Mouse (Mus musculus): ENCODE results near the gene Maz.

Gene Maz

GRCm38 (mm10) chr7:127026984-127027726 lies at the start of gene Maz:
Maz (minus strand) TSS chr7:127027037.
- DNase-seq (ENCODE audit: low read depth, low spot score), result peak; percentile 100
- H3K36me3 ChIP-seq (ENCODE audit: control insufficient read depth, insufficient read depth, low read length, poor library complexity, severe bottlenecking), result peaks cover 8% of the 10 kb centered on the region
- no peaks in the 10 kb centered on the region for H3K27me3 ChIP-seq (ENCODE audit: control insufficient read depth, insufficient read depth, low read length, poor library complexity, severe bottlenecking)

DNA sequence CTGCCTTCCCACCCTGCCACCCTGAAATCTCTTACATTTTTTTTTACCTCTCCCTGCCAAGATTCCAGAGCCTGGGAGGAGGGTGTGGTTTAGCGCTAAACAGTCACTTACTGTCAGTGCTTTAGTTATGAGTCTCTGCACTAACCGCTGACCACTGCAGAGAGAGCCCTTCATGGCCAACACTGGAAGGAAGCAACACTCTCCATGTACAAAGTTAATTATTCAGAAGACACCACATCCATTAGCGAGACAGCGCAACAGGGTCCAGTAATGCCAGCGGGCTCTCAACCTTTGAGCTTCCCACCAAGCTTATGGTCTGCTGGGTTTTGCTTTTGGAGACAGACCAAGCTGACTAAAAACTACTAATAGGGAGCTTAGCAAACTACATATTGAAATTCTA lies 49.4 kb upstream of the Maz start:
- no peak for DNase-seq (ENCODE audit: low read depth, low spot score)
- H3K36me3 ChIP-seq (ENCODE audit: control insufficient read depth, insufficient read depth, low read length, poor library complexity, severe bottlenecking), result no peaks in the 10 kb centered on the region
- no peaks in the 10 kb centered on the region for H3K27me3 ChIP-seq (ENCODE audit: control insufficient read depth, insufficient read depth, low read length, poor library complexity, severe bottlenecking)

DNA sequence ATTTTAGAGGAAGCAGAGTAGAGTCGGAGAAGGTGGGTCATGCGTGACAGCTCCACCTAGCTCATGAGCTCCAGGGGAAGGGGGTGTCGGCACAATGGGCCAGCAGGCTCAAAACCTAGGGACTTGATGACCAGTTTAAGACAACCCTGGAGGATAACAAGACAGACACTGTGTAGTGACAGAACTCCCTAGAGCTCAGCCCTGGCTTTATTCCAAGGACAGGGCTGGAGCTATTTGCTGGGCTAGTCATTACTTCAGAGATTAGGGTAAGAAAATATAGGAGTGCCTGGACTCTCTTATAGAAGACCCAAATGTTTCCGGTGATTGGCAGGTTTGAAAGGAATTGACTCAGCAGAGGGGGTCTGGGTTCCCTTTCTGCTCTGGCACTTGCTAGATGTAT lies 46.4 kb upstream of the Maz start:
- H3K36me3 ChIP-seq (ENCODE audit: control insufficient read depth, insufficient read depth, low read length, poor library complexity, severe bottlenecking), result no peaks in the 10 kb centered on the region
- no peak for DNase-seq (ENCODE audit: low read depth, low spot score)
- no peaks in the 10 kb centered on the region for H3K27me3 ChIP-seq (ENCODE audit: control insufficient read depth, insufficient read depth, low read length, poor library complexity, severe bottlenecking)

DNA sequence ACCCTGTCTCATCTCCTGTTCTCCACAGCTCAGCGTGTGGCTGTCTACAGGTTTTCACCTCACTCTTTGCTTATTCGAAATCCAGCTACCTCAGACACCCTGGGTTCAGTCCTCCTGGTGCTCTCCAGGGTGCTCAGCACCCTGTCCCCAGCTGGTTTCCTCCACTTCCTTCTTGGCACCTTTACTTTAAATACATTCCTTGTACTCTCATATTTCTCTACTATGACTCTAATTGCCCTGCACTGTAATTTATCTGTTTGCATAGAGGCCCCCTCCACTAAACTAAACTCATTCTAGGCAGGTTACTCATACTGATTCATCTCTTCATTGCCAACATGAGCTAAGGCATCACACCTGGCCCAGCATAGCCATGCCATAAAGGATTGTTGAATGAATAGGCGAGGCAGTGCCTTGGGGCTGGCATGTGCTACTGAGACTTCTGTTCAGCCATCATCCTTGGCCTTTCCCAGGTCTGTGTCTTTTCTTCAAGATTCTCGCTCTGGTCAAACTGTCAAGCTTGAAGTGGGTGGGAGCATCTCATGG lies 44.1 kb upstream of the Maz start:
- H3K27me3 ChIP-seq (ENCODE audit: control insufficient read depth, insufficient read depth, low read length, poor library complexity, severe bottlenecking), result no peaks in the 10 kb centered on the region
- no peak for DNase-seq (ENCODE audit: low read depth, low spot score)
- H3K36me3 ChIP-seq (ENCODE audit: control insufficient read depth, insufficient read depth, low read length, poor library complexity, severe bottlenecking), result no peaks in the 10 kb centered on the region

DNA sequence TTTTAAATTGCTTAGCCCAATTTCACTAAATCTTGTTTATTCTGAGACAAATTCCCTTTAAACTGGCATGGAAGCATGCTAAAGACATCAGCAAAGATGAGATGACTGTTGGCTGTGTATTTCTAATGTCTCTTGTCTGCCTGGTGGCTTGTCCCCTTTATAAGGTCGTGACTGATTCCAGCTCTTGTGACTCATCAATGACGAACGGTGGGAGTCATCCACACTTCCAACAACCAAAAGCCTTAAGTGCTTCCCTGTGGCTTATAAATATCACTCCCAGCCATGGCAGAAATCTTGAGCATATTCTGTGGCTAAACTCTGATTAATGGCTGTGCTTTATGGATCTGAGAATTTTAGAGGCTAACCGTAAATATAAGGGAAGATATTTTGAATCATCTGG lies 39.5 kb upstream of the Maz start:
- DNase-seq (ENCODE audit: low read depth, low spot score), result no peak
- no peaks in the 10 kb centered on the region for H3K27me3 ChIP-seq (ENCODE audit: control insufficient read depth, insufficient read depth, low read length, poor library complexity, severe bottlenecking)
- no peaks in the 10 kb centered on the region for H3K36me3 ChIP-seq (ENCODE audit: control insufficient read depth, insufficient read depth, low read length, poor library complexity, severe bottlenecking)

GRCm38 (mm10) chr7:127065538-127065937 lies 38.7 kb upstream of the Maz start:
- H3K27me3 ChIP-seq (ENCODE audit: control insufficient read depth, insufficient read depth, low read length, poor library complexity, severe bottlenecking), result no peaks in the 10 kb centered on the region
- H3K36me3 ChIP-seq (ENCODE audit: control insufficient read depth, insufficient read depth, low read length, poor library complexity, severe bottlenecking), result no peaks in the 10 kb centered on the region

DNA sequence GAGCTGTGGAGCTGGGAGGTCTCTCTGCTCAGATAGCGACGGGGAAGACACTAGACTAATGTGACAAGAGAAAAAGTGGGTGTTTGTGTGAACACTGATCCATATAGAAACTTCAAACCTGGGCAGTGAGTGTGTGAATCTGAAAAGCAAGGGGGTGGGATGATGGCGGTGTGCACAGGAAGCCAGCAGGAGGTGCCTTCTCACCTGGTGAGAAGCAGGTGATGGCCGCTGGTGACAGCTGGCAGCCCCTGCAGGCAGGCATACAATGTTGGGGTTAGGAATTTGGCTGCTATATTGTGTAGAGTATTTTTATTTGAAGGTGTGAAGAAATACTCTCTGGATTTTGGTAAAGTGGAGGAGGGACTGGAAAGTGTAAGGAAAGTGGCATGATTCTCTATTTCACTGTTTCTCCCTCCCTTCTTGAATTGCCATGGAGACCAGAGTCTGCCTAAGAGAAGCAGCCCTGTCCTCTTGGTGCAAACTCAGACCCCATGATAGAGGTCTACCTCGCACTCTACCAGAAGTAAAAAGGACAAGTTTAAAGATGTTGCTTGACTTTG lies 28.3 kb upstream of the Maz start:
- DNase-seq (ENCODE audit: low read depth, low spot score), result no peak

More at GRCm38 (mm10) chr7:127065538-127065937, 38.7 kb upstream of the Maz start:
- peak; percentile 39 for DNase-seq (ENCODE audit: low read depth, low spot score)

GRCm38 (mm10) chr7:127041851-127042672 lies 15.2 kb upstream of the Maz start, which contains the start of gene Kif22:
Kif22 (minus strand) TSS chr7:127042471.
- DNase-seq (ENCODE audit: low read depth, low spot score), result peak; percentile 88
- Histone ChIP-seq H3K27me3 (ENCODE audit: control insufficient read depth, insufficient read depth, low read length, poor library complexity, severe bottlenecking) (no peaks in the 10 kb centered on the region), H3K36me3 (ENCODE audit: control insufficient read depth, insufficient read depth, low read length, poor library complexity, severe bottlenecking) (no peaks in the 10 kb centered on the region)

More for the DNA sequence above, 28.3 kb upstream of the Maz start:
- Histone ChIP-seq H3K27me3 (ENCODE audit: control insufficient read depth, insufficient read depth, low read length, poor library complexity, severe bottlenecking) (no peaks in the 10 kb centered on the region), H3K36me3 (ENCODE audit: control insufficient read depth, insufficient read depth, low read length, poor library complexity, severe bottlenecking) (no peaks in the 10 kb centered on the region)

GRCm38 (mm10) chr7:127031244-127031643 lies 4.4 kb upstream of the Maz start:
- no peak for DNase-seq (ENCODE audit: low read depth, low spot score)
- no peaks in the 10 kb centered on the region for H3K27me3 ChIP-seq (ENCODE audit: control insufficient read depth, insufficient read depth, low read length, poor library complexity, severe bottlenecking)

GRCm38 (mm10) chr7:127030172-127030571 lies 3.3 kb upstream of the Maz start:
- no peaks in the 10 kb centered on the region for H3K27me3 ChIP-seq (ENCODE audit: control insufficient read depth, insufficient read depth, low read length, poor library complexity, severe bottlenecking)
- H3K36me3 ChIP-seq (ENCODE audit: control insufficient read depth, insufficient read depth, low read length, poor library complexity, severe bottlenecking), result no peaks in the 10 kb centered on the region
- no peak for DNase-seq (ENCODE audit: low read depth, low spot score)

More at GRCm38 (mm10) chr7:127031244-127031643, 4.4 kb upstream of the Maz start:
- no peaks in the 10 kb centered on the region for H3K36me3 ChIP-seq (ENCODE audit: control insufficient read depth, insufficient read depth, low read length, poor library complexity, severe bottlenecking)

DNA sequence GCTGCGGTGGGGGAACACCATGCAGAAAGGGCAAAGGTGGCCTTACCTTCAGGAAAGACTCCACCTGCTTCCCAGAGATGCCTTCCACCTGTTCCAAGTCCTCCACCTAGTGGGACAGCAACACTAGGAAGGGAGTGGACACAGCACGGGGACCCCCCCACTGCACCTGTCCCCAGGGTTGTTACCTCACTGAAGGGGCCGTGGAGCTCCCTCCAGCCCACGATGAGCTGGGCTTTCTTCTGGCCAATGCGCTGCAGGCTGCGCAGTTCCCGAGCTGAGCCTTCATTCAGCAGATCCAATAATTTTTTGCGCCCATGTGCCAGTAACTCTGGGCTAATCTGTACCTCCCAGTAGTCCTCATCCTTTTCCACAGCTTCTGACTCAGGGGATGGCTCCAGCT lies 1.0 kb upstream of the Maz start:
- Histone ChIP-seq H3K27me3 (ENCODE audit: control insufficient read depth, insufficient read depth, low read length, poor library complexity, severe bottlenecking) (no peaks in the 10 kb centered on the region), H3K36me3 (ENCODE audit: control insufficient read depth, insufficient read depth, low read length, poor library complexity, severe bottlenecking) (peaks cover 8% of the 10 kb centered on the region)
- DNase-seq (ENCODE audit: low read depth, low spot score), result no peak

- Histone ChIP-seq H3K36me3 (ENCODE audit: control insufficient read depth, insufficient read depth, low read length, poor library complexity, severe bottlenecking) (peaks cover 8% of the 10 kb centered on the region), H3K27me3 (ENCODE audit: control insufficient read depth, insufficient read depth, low read length, poor library complexity, severe bottlenecking) (no peaks in the 10 kb centered on the region)
- peak; percentile 90 for DNase-seq (ENCODE audit: low read depth, low spot score)
Measured at GRCm38 (mm10) chr7:127026616-127026983, 237 bp downstream of the Maz start.

- Histone ChIP-seq H3K27me3 (ENCODE audit: control insufficient read depth, insufficient read depth, low read length, poor library complexity, severe bottlenecking) (no peaks in the 10 kb centered on the region), H3K36me3 (ENCODE audit: control insufficient read depth, insufficient read depth, low read length, poor library complexity, severe bottlenecking) (peaks cover 8% of the 10 kb centered on the region)
- peak; percentile 62 for DNase-seq (ENCODE audit: low read depth, low spot score)
Measured at GRCm38 (mm10) chr7:127026161-127026600, 656 bp downstream of the Maz start.

DNA sequence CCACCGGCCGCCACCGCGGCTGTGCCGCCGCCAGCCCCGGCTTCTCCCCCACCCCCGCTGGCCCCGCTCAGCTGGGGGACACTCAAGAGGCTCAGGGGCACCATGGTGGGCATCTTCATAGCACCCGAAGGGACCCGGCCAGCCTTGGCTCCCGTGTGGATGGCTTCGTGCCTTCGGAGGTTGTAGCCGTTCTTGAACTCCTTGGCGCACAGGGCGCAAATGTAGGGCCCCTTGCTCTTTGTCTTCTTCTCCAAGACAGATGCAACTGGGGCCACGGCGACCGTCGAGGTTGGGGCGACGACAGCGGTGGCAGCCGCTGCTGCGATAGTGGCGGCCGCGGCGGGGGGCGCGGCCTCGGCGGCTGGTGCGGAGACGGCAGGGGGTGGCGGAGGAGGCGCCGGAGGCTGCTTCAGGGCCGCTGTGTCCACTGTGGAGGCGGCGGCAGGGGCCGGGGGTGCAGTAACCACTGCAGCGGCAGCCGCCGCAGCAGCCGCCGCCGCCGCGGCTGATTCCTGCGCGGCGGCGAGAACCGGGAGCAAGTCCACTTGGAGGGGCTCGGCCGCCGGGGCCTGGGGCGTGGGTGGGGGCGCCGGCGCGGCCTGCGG lies 1.2 kb downstream of the Maz start:
- peaks cover 8% of the 10 kb centered on the region for H3K36me3 ChIP-seq (ENCODE audit: control insufficient read depth, insufficient read depth, low read length, poor library complexity, severe bottlenecking)
- no peak for DNase-seq (ENCODE audit: low read depth, low spot score)
- no peaks in the 10 kb centered on the region for H3K27me3 ChIP-seq (ENCODE audit: control insufficient read depth, insufficient read depth, low read length, poor library complexity, severe bottlenecking)

Data from splenic B cell, adult 2 months (primary cell).